Mouse (Mus musculus): ENCODE measurements around the gene Cxcl14. TPM values are rescaled to one million over a fixed set of nuclear protein-coding genes. Genes with fewer than 3 reads are reported as not detected.

Gene Cxcl14
- polyA plus RNA-seq, 1 experiment from 2014 or later, result 10.1 TPM

- H3K9ac ChIP-seq (ENCODE audit: low read length), result no peak overlapping the region
- H3K9me3 ChIP-seq (ENCODE audit: control insufficient read depth, low read length), result no peaks in the 10 kb centered on the region
- H3K4me1 ChIP-seq (replicated peaks; ENCODE audit: control insufficient read depth, insufficient read depth), result no peaks in the 10 kb centered on the region
- H3K27ac ChIP-seq (replicated peaks), result no peak overlapping the region
- no peak overlapping the region for H3K4me2 ChIP-seq (replicated peaks; ENCODE audit: low read depth)
- H3K27me3 ChIP-seq (ENCODE audit: control insufficient read depth, insufficient read depth, low read length), result peaks cover 7% of the 10 kb centered on the region
- H3K4me3 ChIP-seq (ENCODE audit: low read depth, low read length), result no peak overlapping the region
- ATAC-seq (ENCODE audit: low FRiP score, low TSS enrichment), result no peak
- no peak for TF ChIP-seq EP300 (optimal IDR thresholded peaks at IDR 0.05)
- TF ChIP-seq CTCF (IDR thresholded peaks at IDR 0.05; ENCODE audit: low read depth), result no peak
- 7% methylated on average over 17 of the region's 17 CpGs for WGBS
- no peak for DNase-seq (ENCODE audit: low spot score)
- H3K36me3 ChIP-seq (ENCODE audit: control insufficient read depth, insufficient read depth, low read length), result no peaks in the 10 kb centered on the region
These were observed 36.0 kb downstream of the Cxcl14 start for GRCm38 (mm10) chr13:56260344-56260780.

GRCm38 (mm10) chr13:56259926-56260250 lies 36.5 kb downstream of the Cxcl14 start:
- no peaks in the 10 kb centered on the region for H3K36me3 ChIP-seq (ENCODE audit: control insufficient read depth, insufficient read depth, low read length)
- 5% methylated on average over 5 of the region's 5 CpGs for WGBS

GRCm38 (mm10) chr13:56259021-56259925 lies 37.1 kb downstream of the Cxcl14 start:
- Histone ChIP-seq H3K4me3 (ENCODE audit: low read depth, low read length) (peak overlapping the region; percentile 17; the same call in 1 of the 2 replicates), H3K9me3 (ENCODE audit: control insufficient read depth, low read length) (no peaks in the 10 kb centered on the region), H3K4me1 (replicated peaks; ENCODE audit: control insufficient read depth, insufficient read depth) (no peaks in the 10 kb centered on the region), H3K27ac (replicated peaks) (no peak overlapping the region), H3K9ac (ENCODE audit: low read length) (no peak overlapping the region), H3K36me3 (ENCODE audit: control insufficient read depth, insufficient read depth, low read length) (no peaks in the 10 kb centered on the region), H3K4me2 (replicated peaks; ENCODE audit: low read depth) (0 out of 2 replicates have a peak overlapping the region, but pooled peaks have one; percentile 23), H3K27me3 (ENCODE audit: control insufficient read depth, insufficient read depth, low read length) (peaks cover 10% of the 10 kb centered on the region)
- DNase-seq (ENCODE audit: low spot score), result no peak
- no peak for ATAC-seq (ENCODE audit: low FRiP score, low TSS enrichment)
- WGBS, result 1% methylated on average over 52 of the region's 55 CpGs
- TF ChIP-seq EP300 (optimal IDR thresholded peaks at IDR 0.05) (no peak), CTCF (IDR thresholded peaks at IDR 0.05; ENCODE audit: low read depth) (peak; percentile 42)

More at GRCm38 (mm10) chr13:56259926-56260250, 36.5 kb downstream of the Cxcl14 start:
- Histone ChIP-seq H3K27me3 (ENCODE audit: control insufficient read depth, insufficient read depth, low read length) (peaks cover 10% of the 10 kb centered on the region), H3K27ac (replicated peaks) (no peak overlapping the region), H3K4me2 (replicated peaks; ENCODE audit: low read depth) (no peak overlapping the region), H3K9me3 (ENCODE audit: control insufficient read depth, low read length) (no peaks in the 10 kb centered on the region), H3K4me3 (ENCODE audit: low read depth, low read length) (no peak overlapping the region), H3K9ac (ENCODE audit: low read length) (no peak overlapping the region), H3K4me1 (replicated peaks; ENCODE audit: control insufficient read depth, insufficient read depth) (no peaks in the 10 kb centered on the region)
- TF ChIP-seq EP300 (optimal IDR thresholded peaks at IDR 0.05), result no peak
- no peak for TF ChIP-seq CTCF (IDR thresholded peaks at IDR 0.05; ENCODE audit: low read depth)
- DNase-seq (ENCODE audit: low spot score), result no peak
- no peak for ATAC-seq (ENCODE audit: low FRiP score, low TSS enrichment)

DNA sequence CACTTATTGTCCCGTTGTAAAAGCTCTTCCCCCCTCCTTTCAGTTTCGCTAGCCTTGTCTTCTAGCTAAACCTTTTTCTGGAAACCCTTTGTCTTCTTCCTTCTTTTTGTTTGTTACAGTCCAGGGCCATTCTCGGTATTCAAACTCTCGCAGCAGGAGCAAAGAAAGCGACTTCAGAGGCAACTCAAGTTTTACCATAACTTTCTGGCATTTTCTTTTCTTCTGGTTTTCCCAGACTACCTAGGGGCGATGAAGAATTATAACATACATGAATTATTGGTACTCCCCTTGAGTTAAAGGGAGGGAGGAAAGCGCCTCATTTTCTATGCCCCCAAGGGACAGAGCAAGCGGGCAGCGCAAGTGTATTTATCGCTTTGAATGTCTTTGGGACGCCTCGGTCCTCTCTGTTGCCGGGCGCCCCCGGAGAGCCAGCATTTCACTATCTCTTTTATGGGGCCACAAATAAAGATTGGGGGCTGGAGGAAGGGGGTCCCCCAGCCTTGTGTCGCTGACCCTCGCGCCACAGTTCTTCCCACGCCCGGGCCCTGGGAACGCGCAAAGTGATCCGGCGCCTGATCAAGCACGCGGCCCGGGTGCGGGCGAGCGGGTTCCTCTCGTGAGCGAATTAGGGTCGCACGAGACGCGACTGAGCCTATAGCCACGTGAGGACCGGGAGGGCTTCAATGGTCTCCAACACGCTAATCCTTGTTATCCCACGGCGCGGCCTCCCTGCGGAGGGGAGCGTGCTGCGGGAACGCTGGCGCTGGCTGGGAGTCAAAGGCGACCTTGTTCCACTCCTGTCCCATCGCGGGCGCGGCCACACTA lies 37.9 kb downstream of the Cxcl14 start:
- ATAC-seq (ENCODE audit: low FRiP score, low TSS enrichment) (no peak), DNase-seq (ENCODE audit: low spot score) (no peak)
- Histone ChIP-seq H3K9ac (ENCODE audit: low read length) (no peak overlapping the region), H3K27me3 (ENCODE audit: control insufficient read depth, insufficient read depth, low read length) (peaks cover 10% of the 10 kb centered on the region), H3K36me3 (ENCODE audit: control insufficient read depth, insufficient read depth, low read length) (no peaks in the 10 kb centered on the region), H3K27ac (replicated peaks) (no peak overlapping the region), H3K4me3 (ENCODE audit: low read depth, low read length) (peak overlapping the region; percentile 17; the same call in 1 of the 2 replicates), H3K4me2 (replicated peaks; ENCODE audit: low read depth) (0 out of 2 replicates have a peak overlapping the region, but pooled peaks have one; percentile 23), H3K9me3 (ENCODE audit: control insufficient read depth, low read length) (no peaks in the 10 kb centered on the region), H3K4me1 (replicated peaks; ENCODE audit: control insufficient read depth, insufficient read depth) (no peaks in the 10 kb centered on the region)
- no peak for TF ChIP-seq CTCF (IDR thresholded peaks at IDR 0.05; ENCODE audit: low read depth)
- no peak for TF ChIP-seq EP300 (optimal IDR thresholded peaks at IDR 0.05)
- 2% methylated on average over 52 of the region's 52 CpGs for WGBS

DNA sequence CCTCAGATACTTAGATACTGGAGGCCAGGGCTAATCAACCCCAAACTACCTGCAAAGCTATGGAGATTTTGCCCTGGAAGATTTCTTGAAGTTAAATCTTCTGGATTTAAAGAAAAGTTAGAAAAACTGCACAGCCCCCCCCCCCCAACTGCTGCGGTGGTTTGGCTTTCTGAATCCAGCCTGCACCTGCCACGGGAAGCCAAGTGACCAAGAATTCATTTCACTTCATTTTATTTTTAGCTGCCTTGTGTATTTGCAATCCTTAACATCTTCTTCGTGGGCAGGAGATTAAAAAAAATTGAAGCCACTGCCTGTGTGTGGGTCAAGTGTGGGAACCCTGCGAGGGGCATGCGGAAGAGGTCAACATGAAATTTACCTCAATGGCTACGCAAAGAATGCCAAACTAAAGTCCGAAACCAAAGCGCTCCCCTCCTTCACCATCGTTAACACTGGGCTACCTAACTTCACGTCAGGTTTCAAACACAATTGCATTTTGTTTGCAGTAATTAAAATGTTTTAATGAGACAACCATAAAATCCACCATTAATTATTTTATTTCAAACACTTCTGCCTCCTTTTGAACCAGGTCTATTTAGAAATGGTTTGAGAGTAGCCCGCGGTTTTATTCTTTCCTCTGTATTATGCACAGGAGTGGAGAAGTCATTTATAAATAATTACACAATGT lies 38.7 kb downstream of the Cxcl14 start:
- Histone ChIP-seq H3K36me3 (ENCODE audit: control insufficient read depth, insufficient read depth, low read length) (no peaks in the 10 kb centered on the region), H3K9ac (ENCODE audit: low read length) (no peak overlapping the region), H3K4me2 (replicated peaks; ENCODE audit: low read depth) (no peak overlapping the region), H3K27me3 (ENCODE audit: control insufficient read depth, insufficient read depth, low read length) (peaks cover 14% of the 10 kb centered on the region), H3K27ac (replicated peaks) (no peak overlapping the region), H3K4me1 (replicated peaks; ENCODE audit: control insufficient read depth, insufficient read depth) (no peaks in the 10 kb centered on the region), H3K9me3 (ENCODE audit: control insufficient read depth, low read length) (no peaks in the 10 kb centered on the region), H3K4me3 (ENCODE audit: low read depth, low read length) (no peak overlapping the region)
- DNase-seq (ENCODE audit: low spot score), result no peak
- no peak for ATAC-seq (ENCODE audit: low FRiP score, low TSS enrichment)
- WGBS, result 14% methylated on average over 12 of the region's 12 CpGs
- no peak for TF ChIP-seq EP300 (optimal IDR thresholded peaks at IDR 0.05)
